Mouse (Mus musculus): ENCODE results near the gene Gm45713.
"Not testable (repeated sequence)": the region's sequence is repeated elsewhere in the genome, so short reads cannot be mapped to it uniquely, and the experiment has no call there.

Gene Gm45713

GRCm38 (mm10) chr7:45123186-45123570 lies 12.9 kb downstream of the Gm45713 start:
- no peak for DNase-seq (ENCODE audit: low spot score)

GRCm38 (mm10) chr7:45122561-45123185 lies 13.4 kb downstream of the Gm45713 start:
- no peak for DNase-seq (ENCODE audit: low spot score)

GRCm38 (mm10) chr7:45121966-45122365 lies 14.1 kb downstream of the Gm45713 start:
- no peak for DNase-seq (ENCODE audit: low spot score)

- DNase-seq (ENCODE audit: low spot score), result peak; percentile 86
Observed at GRCm38 (mm10) chr7:45121404-45121803, 14.6 kb downstream of the Gm45713 start.

GRCm38 (mm10) chr7:45119780-45120709 lies 16.0 kb downstream of the Gm45713 start:
- DNase-seq (ENCODE audit: low spot score), result no peak

- DNase-seq (ENCODE audit: low spot score), result no peak
Observed at GRCm38 (mm10) chr7:45118336-45118735, 17.7 kb downstream of the Gm45713 start.

GRCm38 (mm10) chr7:45117566-45117965 lies 18.5 kb downstream of the Gm45713 start:
- no peak for DNase-seq (ENCODE audit: low spot score)

- DNase-seq (ENCODE audit: low spot score), result no peak
Observed at GRCm38 (mm10) chr7:45113476-45113875, 22.6 kb downstream of the Gm45713 start.

GRCm38 (mm10) chr7:45112529-45112928 lies 23.5 kb downstream of the Gm45713 start:
- no peak for DNase-seq (ENCODE audit: low spot score)

GRCm38 (mm10) chr7:45111940-45112339 lies 24.1 kb downstream of the Gm45713 start:
- no peak for DNase-seq (ENCODE audit: low spot score)

GRCm38 (mm10) chr7:45110089-45110488 lies 25.9 kb downstream of the Gm45713 start:
- not testable (repeated sequence) for DNase-seq (ENCODE audit: low spot score)

- DNase-seq (ENCODE audit: low spot score), result no peak
Observed at GRCm38 (mm10) chr7:45107052-45107645, 28.9 kb downstream of the Gm45713 start.

- no peak for DNase-seq (ENCODE audit: low spot score)
Observed at GRCm38 (mm10) chr7:45106441-45106840, 29.6 kb downstream of the Gm45713 start.

- DNase-seq (ENCODE audit: low spot score), result no peak
Observed at GRCm38 (mm10) chr7:45105491-45105890, 30.5 kb downstream of the Gm45713 start.

- no peak for DNase-seq (ENCODE audit: low spot score)
Observed at GRCm38 (mm10) chr7:45104941-45105340, 31.1 kb downstream of the Gm45713 start.

GRCm38 (mm10) chr7:45103652-45104180 lies 32.3 kb downstream of the Gm45713 start, which contains the start of gene Fcgrt:
Gene Fcgrt (minus strand): TSS chr7:45103851.
- DNase-seq (ENCODE audit: low spot score), result peak; percentile 98

GRCm38 (mm10) chr7:45102940-45103585 lies 33.0 kb downstream of the Gm45713 start:
- no peak for DNase-seq (ENCODE audit: low spot score)

- no peak for DNase-seq (ENCODE audit: low spot score)
Observed at GRCm38 (mm10) chr7:45102441-45102840, 33.6 kb downstream of the Gm45713 start.

GRCm38 (mm10) chr7:45100046-45100445 lies 36.0 kb downstream of the Gm45713 start:
- no peak for DNase-seq (ENCODE audit: low spot score)

GRCm38 (mm10) chr7:45098541-45099240 lies 37.3 kb downstream of the Gm45713 start:
- DNase-seq (ENCODE audit: low spot score), result no peak

GRCm38 (mm10) chr7:45097479-45097878 lies 38.6 kb downstream of the Gm45713 start:
- no peak for DNase-seq (ENCODE audit: low spot score)
